Mouse (Mus musculus): ENCODE data around the gene Tshz3. TPM values are rescaled to one million over a fixed set of nuclear protein-coding genes. Genes with fewer than 3 reads are reported as not detected.

The Tshz3 gene
- polyA plus RNA-seq, 2 experiments, result 10.8 to 13.9 TPM

- DNase-seq (ENCODE audit: low spot score), result no peak
- no peak overlapping the region for H3K9ac ChIP-seq (ENCODE audit: low read depth, low read length, severe bottlenecking)
- no peaks in the 10 kb centered on the region for H3K36me3 ChIP-seq (ENCODE audit: control insufficient read depth, insufficient read depth, low read length)
- peak overlapping the region; percentile 28; the same call in 1 of the 2 replicates for H3K4me3 ChIP-seq (replicated peaks; ENCODE audit: low read length)
- peaks cover 31% of the 10 kb centered on the region for H3K27me3 ChIP-seq (ENCODE audit: control insufficient read depth, insufficient read depth, low read length)
- ATAC-seq (ENCODE audit: low FRiP score, low read depth), result no peak
- H3K4me2 ChIP-seq (replicated peaks; ENCODE audit: low read depth, low read length, severe bottlenecking), result 0 out of 2 replicates have a peak overlapping the region, but pooled peaks have one; percentile 44
- 7% methylated on average over 9 of the region's 9 CpGs for WGBS
- H3K9me3 ChIP-seq (ENCODE audit: control insufficient read depth, low read length), result no peaks in the 10 kb centered on the region
- no peak for TF ChIP-seq POLR2A (IDR thresholded peaks at IDR 0.05; ENCODE audit: borderline replicate concordance, extremely low read depth, insufficient read depth, insufficient read length)
- 0 out of 2 replicates have a peak, but pooled peaks cover 8% of the 10 kb centered on the region for H3K4me1 ChIP-seq (ENCODE audit: control insufficient read depth, insufficient read depth, low read length)
- H3K27ac ChIP-seq (replicated peaks; ENCODE audit: low read depth, low read length), result no peak overlapping the region
Observed at GRCm38 (mm10) chr7:36679031-36679618, 18.8 kb upstream of the Tshz3 start.

- DNase-seq (ENCODE audit: low spot score) (no peak), ATAC-seq (ENCODE audit: low FRiP score, low read depth) (no peak; the same call in 1 of the 2 replicates)
- Histone ChIP-seq H3K9ac (ENCODE audit: low read depth, low read length, severe bottlenecking) (no peak overlapping the region), H3K4me3 (replicated peaks; ENCODE audit: low read length) (peak overlapping the region; percentile 28), H3K4me1 (ENCODE audit: control insufficient read depth, insufficient read depth, low read length) (0 out of 2 replicates have a peak, but pooled peaks cover 8% of the 10 kb centered on the region), H3K9me3 (ENCODE audit: control insufficient read depth, low read length) (no peaks in the 10 kb centered on the region), H3K27ac (replicated peaks; ENCODE audit: low read depth, low read length) (no peak overlapping the region), H3K27me3 (ENCODE audit: control insufficient read depth, insufficient read depth, low read length) (peaks cover 31% of the 10 kb centered on the region), H3K4me2 (replicated peaks; ENCODE audit: low read depth, low read length, severe bottlenecking) (peak overlapping the region; percentile 44), H3K36me3 (ENCODE audit: control insufficient read depth, insufficient read depth, low read length) (no peaks in the 10 kb centered on the region)
- WGBS, result 1% methylated on average over 17 of the region's 18 CpGs
- no peak for TF ChIP-seq POLR2A (IDR thresholded peaks at IDR 0.05; ENCODE audit: borderline replicate concordance, extremely low read depth, insufficient read depth, insufficient read length)
Observed at GRCm38 (mm10) chr7:36679866-36680458, 18.0 kb upstream of the Tshz3 start.

- 86% methylated on average over 1 of the region's 1 CpGs for WGBS
- no peak overlapping the region for H3K4me2 ChIP-seq (replicated peaks; ENCODE audit: low read depth, low read length, severe bottlenecking)
- TF ChIP-seq POLR2A (IDR thresholded peaks at IDR 0.05; ENCODE audit: borderline replicate concordance, extremely low read depth, insufficient read depth, insufficient read length), result no peak
Observed at GRCm38 (mm10) chr7:36687508-36687907, 10.4 kb upstream of the Tshz3 start.

GRCm38 (mm10) chr7:36689049-36689793 lies 8.7 kb upstream of the Tshz3 start:
- no peaks in the 10 kb centered on the region for H3K9me3 ChIP-seq (ENCODE audit: control insufficient read depth, low read length)
- no peak overlapping the region for H3K27ac ChIP-seq (replicated peaks; ENCODE audit: low read depth, low read length)
- 47% methylated on average over 7 of the region's 7 CpGs for WGBS
- H3K9ac ChIP-seq (ENCODE audit: low read depth, low read length, severe bottlenecking), result no peak overlapping the region
- peaks cover 50% of the 10 kb centered on the region for H3K27me3 ChIP-seq (ENCODE audit: control insufficient read depth, insufficient read depth, low read length)
- H3K4me3 ChIP-seq (replicated peaks; ENCODE audit: low read length), result no peak overlapping the region
- ATAC-seq (ENCODE audit: low FRiP score, low read depth), result peak; percentile 15; the same call in 1 of the 2 replicates
- no peaks in the 10 kb centered on the region for H3K36me3 ChIP-seq (ENCODE audit: control insufficient read depth, insufficient read depth, low read length)
- peaks cover 12% of the 10 kb centered on the region for H3K4me1 ChIP-seq (ENCODE audit: control insufficient read depth, insufficient read depth, low read length)
- TF ChIP-seq POLR2A (IDR thresholded peaks at IDR 0.05; ENCODE audit: borderline replicate concordance, extremely low read depth, insufficient read depth, insufficient read length), result no peak
- DNase-seq (ENCODE audit: low spot score), result no peak
- no peak overlapping the region for H3K4me2 ChIP-seq (replicated peaks; ENCODE audit: low read depth, low read length, severe bottlenecking)

More at GRCm38 (mm10) chr7:36687508-36687907, 10.4 kb upstream of the Tshz3 start:
- H3K9me3 ChIP-seq (ENCODE audit: control insufficient read depth, low read length), result no peaks in the 10 kb centered on the region
- ATAC-seq (ENCODE audit: low FRiP score, low read depth) (no peak), DNase-seq (ENCODE audit: low spot score) (no peak)
- H3K9ac ChIP-seq (ENCODE audit: low read depth, low read length, severe bottlenecking), result no peak overlapping the region
- peaks cover 33% of the 10 kb centered on the region for H3K27me3 ChIP-seq (ENCODE audit: control insufficient read depth, insufficient read depth, low read length)
- peaks cover 12% of the 10 kb centered on the region for H3K4me1 ChIP-seq (ENCODE audit: control insufficient read depth, insufficient read depth, low read length)
- no peak overlapping the region for H3K4me3 ChIP-seq (replicated peaks; ENCODE audit: low read length)
- H3K27ac ChIP-seq (replicated peaks; ENCODE audit: low read depth, low read length), result no peak overlapping the region
- H3K36me3 ChIP-seq (ENCODE audit: control insufficient read depth, insufficient read depth, low read length), result no peaks in the 10 kb centered on the region

DNA sequence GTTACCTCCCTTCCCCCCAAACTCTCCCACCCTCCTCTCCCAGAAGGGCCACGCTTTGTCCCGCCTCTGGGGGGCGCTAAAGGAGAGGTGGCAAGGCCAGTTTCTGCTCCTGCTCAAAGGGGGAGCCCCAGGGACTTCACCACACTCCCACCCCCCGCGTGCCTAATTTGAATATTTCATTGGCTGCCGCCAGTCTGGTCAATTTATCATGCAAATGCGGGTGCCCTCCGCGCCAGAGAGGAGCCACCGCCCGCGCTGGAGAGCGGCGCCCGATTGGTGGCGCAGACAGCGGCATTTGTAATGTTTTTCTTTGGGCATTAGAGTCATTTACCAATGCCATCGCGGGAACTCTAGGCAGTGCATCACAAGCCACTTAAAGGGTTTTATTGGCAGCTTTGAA lies 7.4 kb upstream of the Tshz3 start:
- no peak for DNase-seq (ENCODE audit: low spot score)
- H3K4me1 ChIP-seq (ENCODE audit: control insufficient read depth, insufficient read depth, low read length), result peaks cover 17% of the 10 kb centered on the region
- ATAC-seq (ENCODE audit: low FRiP score, low read depth), result no peak
- H3K36me3 ChIP-seq (ENCODE audit: control insufficient read depth, insufficient read depth, low read length), result no peaks in the 10 kb centered on the region
- peaks cover 63% of the 10 kb centered on the region for H3K27me3 ChIP-seq (ENCODE audit: control insufficient read depth, insufficient read depth, low read length)
- H3K4me2 ChIP-seq (replicated peaks; ENCODE audit: low read depth, low read length, severe bottlenecking), result peak overlapping the region; percentile 17; the same call in 1 of the 2 replicates
- H3K9me3 ChIP-seq (ENCODE audit: control insufficient read depth, low read length), result no peaks in the 10 kb centered on the region
- no peak overlapping the region for H3K9ac ChIP-seq (ENCODE audit: low read depth, low read length, severe bottlenecking)
- peak overlapping the region; percentile 13 for H3K4me3 ChIP-seq (replicated peaks; ENCODE audit: low read length)
- no peak overlapping the region for H3K27ac ChIP-seq (replicated peaks; ENCODE audit: low read depth, low read length)
- 2% methylated on average over 19 of the region's 19 CpGs for WGBS
- TF ChIP-seq POLR2A (IDR thresholded peaks at IDR 0.05; ENCODE audit: borderline replicate concordance, extremely low read depth, insufficient read depth, insufficient read length), result no peak
